Mouse (Mus musculus): ENCODE data around the gene Gmds. TPM values are rescaled to one million over a fixed set of nuclear protein-coding genes. Genes with fewer than 3 reads are reported as not detected.

The Gmds gene
- polyA plus RNA-seq, 1 experiment from 2014 or later, result 40.5 TPM

DNA sequence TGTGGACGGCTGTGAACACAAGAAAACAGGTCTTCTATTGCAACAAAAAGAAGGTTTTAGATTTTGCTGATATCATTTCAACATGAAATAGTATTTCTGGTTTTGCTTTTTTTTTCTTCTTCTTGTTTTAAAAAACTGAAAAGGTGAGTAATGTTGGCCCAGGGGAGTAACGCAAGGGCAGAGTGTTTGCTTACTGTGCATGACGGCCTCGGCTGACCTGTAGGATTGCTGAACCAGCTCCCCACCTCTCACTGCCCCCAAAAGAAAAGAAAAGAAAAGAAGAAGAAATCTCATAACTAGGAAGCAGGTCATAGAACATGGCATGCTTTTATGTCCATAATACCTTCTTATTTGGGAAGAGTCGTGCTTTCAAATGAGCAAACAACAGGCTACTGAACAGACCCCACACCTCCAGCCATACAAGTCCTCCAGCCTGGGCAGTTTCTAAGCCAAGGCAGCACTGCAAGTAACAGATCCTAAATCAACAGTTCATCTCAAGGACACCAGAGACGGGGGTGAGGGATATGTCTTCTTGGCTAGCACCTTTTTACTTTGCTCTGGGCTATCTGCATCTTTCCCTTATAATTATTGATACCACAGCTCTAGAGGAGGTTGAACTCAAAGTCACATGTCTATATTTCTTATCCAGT, 303.6 kb downstream of the Gmds start:
- Histone ChIP-seq H3K4me2 (ENCODE audit: low read depth, low read length) (no peak overlapping the region), H3K36me3 (ENCODE audit: control insufficient read depth, insufficient read depth, low read length) (no peaks in the 10 kb centered on the region), H3K4me1 (ENCODE audit: control insufficient read depth, insufficient read depth, low read length) (no peaks in the 10 kb centered on the region), H3K27me3 (ENCODE audit: control insufficient read depth, insufficient read depth, low read length) (no peaks in the 10 kb centered on the region), H3K4me3 (ENCODE audit: low read depth, low read length) (no peak overlapping the region), H3K27ac (ENCODE audit: low read depth, low read length) (no peak overlapping the region), H3K9ac (replicated peaks; ENCODE audit: low read depth, low read length) (no peak overlapping the region), H3K9me3 (ENCODE audit: control insufficient read depth, low read length) (no peaks in the 10 kb centered on the region)
- no peak for ATAC-seq (ENCODE audit: low read depth)
- 90% methylated on average over 6 of the region's 6 CpGs for WGBS

DNA sequence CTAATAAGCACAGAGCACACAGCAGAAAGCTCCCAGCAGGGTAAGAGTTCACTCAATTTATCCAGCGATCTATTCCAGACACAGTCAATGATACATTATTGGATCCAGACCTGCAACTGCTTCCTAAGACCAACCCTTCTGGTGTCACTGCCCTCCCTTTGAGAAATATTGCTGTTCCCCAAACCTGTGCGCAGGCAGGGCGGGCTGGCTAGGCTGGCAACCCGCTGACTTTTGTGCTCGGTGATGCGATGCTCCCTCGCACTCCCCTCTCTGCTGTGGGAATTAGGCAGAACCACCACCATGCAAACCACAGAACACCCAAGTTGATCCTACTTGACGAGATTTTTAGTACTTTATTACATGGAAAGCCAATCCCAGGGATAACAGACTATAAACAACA, 304.4 kb downstream of the Gmds start:
- Histone ChIP-seq H3K36me3 (ENCODE audit: control insufficient read depth, insufficient read depth, low read length) (no peaks in the 10 kb centered on the region), H3K27me3 (ENCODE audit: control insufficient read depth, insufficient read depth, low read length) (no peaks in the 10 kb centered on the region), H3K4me3 (ENCODE audit: low read depth, low read length) (no peak overlapping the region), H3K9ac (replicated peaks; ENCODE audit: low read depth, low read length) (no peak overlapping the region), H3K4me1 (ENCODE audit: control insufficient read depth, insufficient read depth, low read length) (no peaks in the 10 kb centered on the region), H3K9me3 (ENCODE audit: control insufficient read depth, low read length) (no peaks in the 10 kb centered on the region), H3K4me2 (ENCODE audit: low read depth, low read length) (no peak overlapping the region), H3K27ac (ENCODE audit: low read depth, low read length) (no peak overlapping the region)
- WGBS, result 64% methylated on average over 8 of the region's 8 CpGs
- no peak for ATAC-seq (ENCODE audit: low read depth)

DNA sequence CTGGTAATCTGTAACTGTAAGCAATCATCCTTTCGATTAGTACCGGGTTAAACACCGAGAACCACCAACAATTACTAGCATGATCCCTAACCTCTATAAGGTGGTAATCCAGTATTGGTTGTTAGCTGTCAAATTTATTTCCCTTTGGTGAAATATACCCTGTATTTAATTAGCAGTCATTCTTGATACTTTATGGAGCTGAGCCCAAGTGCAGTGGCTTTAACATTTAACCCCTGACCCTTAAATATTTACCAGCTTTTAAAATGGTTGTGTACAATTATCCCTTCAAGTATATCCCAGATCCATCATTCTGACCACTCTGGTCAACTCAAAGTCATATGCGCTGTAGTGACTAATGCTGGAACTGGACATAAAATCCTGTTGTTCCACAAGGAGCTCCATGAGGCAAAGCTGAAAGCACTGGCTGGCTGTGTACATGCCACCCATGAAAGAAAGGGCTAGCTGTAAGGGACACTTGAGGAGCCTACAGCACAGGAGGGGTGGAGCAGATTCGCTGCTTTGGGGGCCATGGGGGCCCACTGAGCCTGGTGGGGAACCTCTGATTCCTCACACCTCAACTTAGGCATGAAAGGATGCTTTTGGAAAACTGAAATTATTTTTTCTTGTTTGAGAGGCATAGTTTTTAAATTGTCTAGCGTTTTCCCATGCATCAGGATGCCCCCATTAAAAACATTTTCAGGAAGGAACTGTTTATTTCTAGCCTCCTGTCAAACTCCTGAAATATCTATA, 312.1 kb downstream of the Gmds start:
- no peak for ATAC-seq (ENCODE audit: low read depth)
- H3K27ac ChIP-seq (ENCODE audit: low read depth, low read length), result no peak overlapping the region
- no peak overlapping the region for H3K4me2 ChIP-seq (ENCODE audit: low read depth, low read length)
- no peaks in the 10 kb centered on the region for H3K9me3 ChIP-seq (ENCODE audit: control insufficient read depth, low read length)
- WGBS, result 78% methylated on average over 6 of the region's 6 CpGs
- H3K4me1 ChIP-seq (ENCODE audit: control insufficient read depth, insufficient read depth, low read length), result no peaks in the 10 kb centered on the region
- no peak overlapping the region for H3K4me3 ChIP-seq (ENCODE audit: low read depth, low read length)
- H3K9ac ChIP-seq (replicated peaks; ENCODE audit: low read depth, low read length), result no peak overlapping the region
- no peaks in the 10 kb centered on the region for H3K36me3 ChIP-seq (ENCODE audit: control insufficient read depth, insufficient read depth, low read length)
- H3K27me3 ChIP-seq (ENCODE audit: control insufficient read depth, insufficient read depth, low read length), result no peaks in the 10 kb centered on the region

DNA sequence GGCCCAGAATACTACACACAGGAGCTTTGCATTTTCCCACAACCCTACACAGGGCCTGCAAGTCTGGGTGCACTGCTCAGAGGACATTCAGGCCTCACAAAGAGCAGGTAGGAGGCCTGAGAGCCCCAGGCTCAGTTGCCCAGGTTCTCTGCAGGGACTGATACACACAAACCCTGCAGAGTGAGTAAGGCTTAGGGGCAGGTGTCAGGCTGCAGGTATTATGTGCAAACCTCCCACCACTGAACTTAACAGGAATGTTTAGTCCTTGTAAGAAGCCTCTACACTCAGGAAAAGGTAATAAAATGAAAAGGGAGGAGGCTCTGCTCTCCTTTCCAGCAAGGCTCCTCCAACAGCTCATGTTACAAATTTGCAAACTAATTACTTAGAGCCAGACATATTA, 313.7 kb downstream of the Gmds start:
- H3K4me2 ChIP-seq (ENCODE audit: low read depth, low read length), result no peak overlapping the region
- H3K27ac ChIP-seq (ENCODE audit: low read depth, low read length), result no peak overlapping the region
- H3K36me3 ChIP-seq (ENCODE audit: control insufficient read depth, insufficient read depth, low read length), result no peaks in the 10 kb centered on the region
- H3K9me3 ChIP-seq (ENCODE audit: control insufficient read depth, low read length), result no peaks in the 10 kb centered on the region
- H3K9ac ChIP-seq (replicated peaks; ENCODE audit: low read depth, low read length), result no peak overlapping the region
- no peaks in the 10 kb centered on the region for H3K27me3 ChIP-seq (ENCODE audit: control insufficient read depth, insufficient read depth, low read length)
- no peak overlapping the region for H3K4me3 ChIP-seq (ENCODE audit: low read depth, low read length)
- no peak for ATAC-seq (ENCODE audit: low read depth)
- H3K4me1 ChIP-seq (ENCODE audit: control insufficient read depth, insufficient read depth, low read length), result no peaks in the 10 kb centered on the region

DNA sequence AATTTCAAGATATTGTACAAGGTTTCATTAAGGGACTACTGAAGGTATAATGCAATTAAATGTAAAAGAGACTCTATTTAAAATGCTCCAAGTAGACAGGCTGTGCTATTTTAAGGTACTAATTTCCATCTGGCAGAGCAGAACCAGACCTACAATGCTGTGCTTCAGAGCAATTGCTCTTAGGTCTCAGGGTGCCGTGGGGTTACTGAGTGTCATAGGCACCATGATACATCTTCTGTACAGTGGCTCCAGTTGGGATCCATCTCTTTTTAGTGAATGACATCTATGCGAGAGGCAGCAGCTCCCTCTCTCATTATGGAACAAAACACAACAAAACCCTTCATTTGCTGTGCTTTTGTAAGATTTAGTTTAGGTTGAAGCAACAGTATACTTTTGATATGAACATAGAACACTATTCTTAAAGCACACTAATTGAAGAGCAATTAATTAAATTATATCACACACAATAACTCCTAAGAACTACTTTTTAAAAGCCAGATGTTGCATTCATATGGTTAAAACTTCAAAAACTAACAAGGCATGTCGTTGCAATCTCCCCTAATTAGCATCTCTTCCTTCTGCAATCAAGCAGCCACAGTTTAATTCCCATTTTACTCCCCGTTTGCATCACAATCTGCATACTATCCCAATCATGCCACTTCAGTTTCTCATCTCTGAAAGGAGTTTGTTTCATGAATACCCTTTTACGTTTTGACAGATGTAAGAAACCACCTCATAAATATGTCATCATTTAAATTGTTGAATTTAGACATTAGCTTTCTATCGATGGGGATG, 317.9 kb downstream of the Gmds start:
- H3K27ac ChIP-seq (ENCODE audit: low read depth, low read length), result no peak overlapping the region
- no peaks in the 10 kb centered on the region for H3K36me3 ChIP-seq (ENCODE audit: control insufficient read depth, insufficient read depth, low read length)
- H3K4me1 ChIP-seq (ENCODE audit: control insufficient read depth, insufficient read depth, low read length), result no peaks in the 10 kb centered on the region
- no peak overlapping the region for H3K9ac ChIP-seq (replicated peaks; ENCODE audit: low read depth, low read length)
- WGBS, result 52% methylated on average over 6 of the region's 6 CpGs
- ATAC-seq (ENCODE audit: low read depth), result no peak
- no peak overlapping the region for H3K4me3 ChIP-seq (ENCODE audit: low read depth, low read length)
- no peak overlapping the region for H3K4me2 ChIP-seq (ENCODE audit: low read depth, low read length)
- H3K9me3 ChIP-seq (ENCODE audit: control insufficient read depth, low read length), result no peaks in the 10 kb centered on the region
- H3K27me3 ChIP-seq (ENCODE audit: control insufficient read depth, insufficient read depth, low read length), result no peaks in the 10 kb centered on the region

DNA sequence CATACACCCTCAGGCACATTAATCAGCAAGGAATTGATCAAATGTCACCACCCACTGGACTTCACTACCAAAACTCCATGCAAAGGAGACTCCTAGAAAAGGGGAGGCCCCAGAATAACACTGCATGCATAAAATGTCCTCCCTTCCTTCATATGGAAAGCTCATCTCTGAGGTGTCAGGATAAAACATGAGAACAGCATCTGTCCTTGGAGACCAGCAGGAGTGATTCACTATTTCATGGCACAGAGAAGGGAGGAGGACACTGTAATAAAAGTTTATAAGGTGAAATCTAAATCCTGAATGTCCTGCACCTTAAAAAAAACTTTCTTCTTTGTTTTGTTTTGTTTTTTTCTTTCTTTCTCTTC, 319.3 kb downstream of the Gmds start:
- no peak for ATAC-seq (ENCODE audit: low read depth)
- no peaks in the 10 kb centered on the region for H3K4me1 ChIP-seq (ENCODE audit: control insufficient read depth, insufficient read depth, low read length)
- H3K4me3 ChIP-seq (ENCODE audit: low read depth, low read length), result no peak overlapping the region
- no peak overlapping the region for H3K9ac ChIP-seq (replicated peaks; ENCODE audit: low read depth, low read length)
- H3K27ac ChIP-seq (ENCODE audit: low read depth, low read length), result no peak overlapping the region
- no peak overlapping the region for H3K4me2 ChIP-seq (ENCODE audit: low read depth, low read length)
- no peaks in the 10 kb centered on the region for H3K27me3 ChIP-seq (ENCODE audit: control insufficient read depth, insufficient read depth, low read length)
- no peaks in the 10 kb centered on the region for H3K36me3 ChIP-seq (ENCODE audit: control insufficient read depth, insufficient read depth, low read length)
- H3K9me3 ChIP-seq (ENCODE audit: control insufficient read depth, low read length), result no peaks in the 10 kb centered on the region

DNA sequence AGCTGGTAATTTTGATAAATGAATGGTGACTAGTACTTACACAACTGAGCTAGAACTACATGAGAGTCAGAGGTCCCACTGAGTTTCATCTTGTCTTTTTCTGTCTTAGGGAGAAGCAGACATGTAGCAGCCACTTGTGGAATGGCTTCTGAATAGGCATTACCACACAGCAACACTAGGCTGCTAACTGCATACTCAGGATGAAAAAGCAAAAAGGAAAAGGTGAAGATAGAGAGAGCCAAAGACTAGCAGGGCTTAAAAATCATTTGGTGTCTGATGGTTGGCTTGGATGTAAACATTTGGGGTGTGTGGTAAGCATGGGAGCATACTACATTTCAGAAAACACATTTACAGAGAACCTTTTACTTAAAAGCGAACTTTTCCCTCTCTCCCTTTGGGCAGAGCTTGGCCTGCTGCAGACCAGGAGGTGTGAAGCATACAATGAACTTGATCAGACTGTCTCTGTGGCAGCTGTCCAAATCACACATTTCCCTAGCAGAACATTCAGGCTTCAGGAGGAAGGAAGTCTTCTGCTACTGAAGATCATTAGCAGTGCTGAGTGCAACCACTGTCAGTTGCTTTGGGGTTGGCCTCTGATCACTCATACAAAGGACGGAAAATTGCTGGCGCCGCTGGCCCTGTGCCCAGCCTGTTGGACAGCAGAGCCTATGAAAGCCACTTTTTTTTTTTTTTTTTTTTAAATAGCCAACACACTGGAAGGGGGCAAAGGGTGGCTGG, 319.9 kb downstream of the Gmds start:
- H3K27me3 ChIP-seq (ENCODE audit: control insufficient read depth, insufficient read depth, low read length), result no peaks in the 10 kb centered on the region
- no peaks in the 10 kb centered on the region for H3K4me1 ChIP-seq (ENCODE audit: control insufficient read depth, insufficient read depth, low read length)
- H3K9ac ChIP-seq (replicated peaks; ENCODE audit: low read depth, low read length), result no peak overlapping the region
- WGBS, result 32% methylated on average over 4 of the region's 4 CpGs
- H3K4me3 ChIP-seq (ENCODE audit: low read depth, low read length), result no peak overlapping the region
- H3K9me3 ChIP-seq (ENCODE audit: control insufficient read depth, low read length), result no peaks in the 10 kb centered on the region
- no peak overlapping the region for H3K4me2 ChIP-seq (ENCODE audit: low read depth, low read length)
- H3K36me3 ChIP-seq (ENCODE audit: control insufficient read depth, insufficient read depth, low read length), result no peaks in the 10 kb centered on the region
- ATAC-seq (ENCODE audit: low read depth), result peak; percentile 73; the same call in 1 of the 2 replicates
- no peak overlapping the region for H3K27ac ChIP-seq (ENCODE audit: low read depth, low read length)

DNA sequence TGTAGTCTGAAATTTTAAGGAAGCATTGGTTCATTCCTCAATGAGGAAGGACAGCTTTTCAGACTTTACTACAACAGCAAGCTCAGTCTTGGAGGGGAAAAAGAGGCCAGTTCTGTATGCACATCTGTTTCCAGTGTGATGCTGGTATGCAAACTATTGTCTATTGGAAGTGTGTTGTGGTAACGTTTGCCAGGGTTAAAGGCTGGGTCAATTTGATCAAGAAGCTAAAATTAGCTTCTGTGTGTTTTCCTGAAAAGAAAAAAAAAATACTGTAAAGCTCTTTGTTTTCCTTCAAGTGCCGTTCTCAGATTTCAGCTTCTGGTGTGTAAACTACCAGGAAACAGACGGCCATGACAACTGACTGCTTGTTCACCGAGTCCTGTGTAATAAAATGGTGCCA, 329.7 kb downstream of the Gmds start:
- H3K4me1 ChIP-seq (ENCODE audit: control insufficient read depth, insufficient read depth, low read length), result no peaks in the 10 kb centered on the region
- no peaks in the 10 kb centered on the region for H3K36me3 ChIP-seq (ENCODE audit: control insufficient read depth, insufficient read depth, low read length)
- no peak overlapping the region for H3K4me3 ChIP-seq (ENCODE audit: low read depth, low read length)
- no peaks in the 10 kb centered on the region for H3K9me3 ChIP-seq (ENCODE audit: control insufficient read depth, low read length)
- ATAC-seq (ENCODE audit: low read depth), result no peak
- no peaks in the 10 kb centered on the region for H3K27me3 ChIP-seq (ENCODE audit: control insufficient read depth, insufficient read depth, low read length)
- WGBS, result 10% methylated on average over 4 of the region's 4 CpGs
- H3K4me2 ChIP-seq (ENCODE audit: low read depth, low read length), result no peak overlapping the region
- no peak overlapping the region for H3K27ac ChIP-seq (ENCODE audit: low read depth, low read length)
- H3K9ac ChIP-seq (replicated peaks; ENCODE audit: low read depth, low read length), result no peak overlapping the region

Measured in neural tube, embryonic 14.5 days (tissue).